Comparison of ENCODE assay signal across 13 mouse cellular contexts in genomic region chr12:111927338-111927737, GRCm38 (mm10). TPM values are rescaled to one million over a fixed set of nuclear protein-coding genes. Genes with fewer than 3 reads are reported as not detected.
DNase-seq lines count a peak whose midpoint lies in the region; ATAC-seq and TF ChIP-seq lines count a peak whose summit lies in the region.
"Had no signal": no experiment of that assay in that cellular context is flagged by ENCODE, and none has a peak within 500 bp of the region (broad histone marks: within the 10 kb centered on the region; RNA-seq: fewer than 3 reads in every experiment).

No protein-coding gene starts in this region.

- WGBS in heart, embryonic 10.5 days, result 71% methylated on average over 1 of the region's 1 CpGs
- WGBS in embryonic facial prominence, embryonic 14.5 days, result 71% methylated on average over 1 of the region's 1 CpGs
- WGBS in lung, embryonic 16.5 days, result 38% methylated on average over 1 of the region's 1 CpGs

- H3K4me2 ChIP-seq in embryonic facial prominence, embryonic 14.5 days (ENCODE audit: low read depth, low read length), result no peak overlapping the region
- no peak overlapping the region for H3K4me2 ChIP-seq in lung, embryonic 16.5 days (ENCODE audit: low read depth, low read length)
- H3K4me2 ChIP-seq: liver, embryonic 15.5 days had no signal

- no peak overlapping the region for H3K4me3 ChIP-seq in heart, embryonic 10.5 days
- H3K4me3 ChIP-seq in MEL (ENCODE audit: control insufficient read depth in 1 of 2, insufficient read depth in 1 of 2, low read depth in 2 of 2, low read length in 2 of 2), result no peak overlapping the region
- no peak overlapping the region for H3K4me3 ChIP-seq in embryonic facial prominence, embryonic 14.5 days (ENCODE audit: low read depth, low read length)
- H3K4me3 ChIP-seq in lung, embryonic 16.5 days (ENCODE audit: low read length), result no peak overlapping the region
- H3K4me3 ChIP-seq: liver, embryonic 15.5 days had no signal

- no peaks in the 10 kb centered on the region for H3K79me2 ChIP-seq in MEL (ENCODE audit: control insufficient read depth, insufficient read depth, low read length, poor library complexity)

- no peak for TF ChIP-seq EP300 in MEL (IDR thresholded peaks at IDR 0.05; ENCODE audit: low read depth in 1 of 2, low read length in 2 of 2)

- no peak for TF ChIP-seq RAD21 in MEL (IDR thresholded peaks at IDR 0.05; ENCODE audit: low read depth, low read length)

- TF ChIP-seq CTCF in MEL (IDR thresholded peaks at IDR 0.05 in 2 of 3, conservative IDR thresholded peaks at IDR 0.05 in 1 of 3; ENCODE audit: control insufficient read depth in 1 of 3, insufficient read depth in 1 of 3, low read depth in 2 of 3, low read length in 3 of 3, poor library complexity in 1 of 3, severe bottlenecking in 1 of 3), result no peak

- H3K4me1 ChIP-seq in heart, embryonic 10.5 days, result peaks cover 32% of the 10 kb centered on the region
- peaks cover 0 to 3% of the 10 kb centered on the region in 2 experiments for H3K4me1 ChIP-seq in MEL (ENCODE audit: control insufficient read depth in 1 of 2, insufficient read depth in 2 of 2, low read length in 2 of 2)
- H3K4me1 ChIP-seq in embryonic facial prominence, embryonic 14.5 days (ENCODE audit: control insufficient read depth, insufficient read depth, low read length), result peaks cover 9% of the 10 kb centered on the region
- H3K4me1 ChIP-seq in lung, embryonic 16.5 days (replicated peaks; ENCODE audit: control insufficient read depth, insufficient read depth, low read length), result peaks cover 17% of the 10 kb centered on the region

- H3K9me3 ChIP-seq in heart, embryonic 10.5 days, result no peaks in the 10 kb centered on the region
- H3K9me3 ChIP-seq in MEL (replicated peaks; ENCODE audit: insufficient read depth, low read length), result no peaks in the 10 kb centered on the region
- no peaks in the 10 kb centered on the region for H3K9me3 ChIP-seq in embryonic facial prominence, embryonic 14.5 days (ENCODE audit: control insufficient read depth, low read length)
- H3K9me3 ChIP-seq in lung, embryonic 16.5 days (ENCODE audit: control insufficient read depth, low read length), result no peaks in the 10 kb centered on the region
- H3K9me3 ChIP-seq: liver, embryonic 15.5 days had no signal

- intact Hi-C loops in heart, postnatal 25 days (cut with DNase I), result no loop called here
- intact Hi-C loops in gastrocnemius, postnatal 14 days (cut with DNase I; ENCODE audit: low total_unique reads), result no loop called here

- ATAC-seq in embryonic facial prominence, embryonic 14.5 days (ENCODE audit: low read depth), result no peak
- ATAC-seq in lung, embryonic 16.5 days (ENCODE audit: low read depth), result peak; percentile 85

- DNase-seq in heart, embryonic 10.5 days (ENCODE audit: low spot score), result no peak
- no peak for DNase-seq in heart, postnatal 25 days (ENCODE audit: low spot score)
- peak; percentile 50 for DNase-seq in MEL (ENCODE audit: low read depth, low spot score)
- peak; percentile 51 for DNase-seq in embryonic facial prominence, embryonic 14.5 days (ENCODE audit: low spot score)
- no peak for DNase-seq in kidney, adult 9 months
- no peak for DNase-seq in gastrocnemius, postnatal 14 days
- no peak for DNase-seq in thymus, postnatal 36 days
- DNase-seq: retina, postnatal 1 day had no signal

- peak overlapping the region; percentile 37; the same call in 1 of the 2 replicates for H3K27ac ChIP-seq in heart, embryonic 10.5 days
- no peak overlapping the region for H3K27ac ChIP-seq in MEL (ENCODE audit: control insufficient read depth, low read depth, low read length)
- H3K27ac ChIP-seq in embryonic facial prominence, embryonic 14.5 days (replicated peaks; ENCODE audit: low read depth, low read length), result no peak overlapping the region
- H3K27ac ChIP-seq in lung, embryonic 16.5 days (ENCODE audit: low read length), result peak overlapping the region; percentile 50
- H3K27ac ChIP-seq: kidney, postnatal 0 days; liver, embryonic 15.5 days had no signal

- no peak for TF ChIP-seq POLR2A in MEL (IDR thresholded peaks at IDR 0.05; ENCODE audit: control insufficient read depth in 1 of 2, insufficient read depth in 1 of 2, low read depth in 1 of 2, low read length in 2 of 2, poor library complexity in 1 of 2)

- no peak overlapping the region for H3K9ac ChIP-seq in MEL (ENCODE audit: control insufficient read depth, low read depth, low read length, poor library complexity, severe bottlenecking)
- H3K9ac ChIP-seq in embryonic facial prominence, embryonic 14.5 days (ENCODE audit: low read depth, low read length), result no peak overlapping the region
- H3K9ac ChIP-seq in lung, embryonic 16.5 days (ENCODE audit: low read length), result no peak overlapping the region
- H3K9ac ChIP-seq: liver, embryonic 15.5 days had no signal

- H3K36me3 ChIP-seq in heart, embryonic 10.5 days, result no peaks in the 10 kb centered on the region
- no peaks in the 10 kb centered on the region; a peak in 1 of 4 replicates for H3K36me3 ChIP-seq in MEL (ENCODE audit: control insufficient read depth in 1 of 2, insufficient read depth in 2 of 2, low read length in 2 of 2)
- no peaks in the 10 kb centered on the region for H3K36me3 ChIP-seq in embryonic facial prominence, embryonic 14.5 days (ENCODE audit: control insufficient read depth, insufficient read depth, low read length)
- no peaks in the 10 kb centered on the region for H3K36me3 ChIP-seq in lung, embryonic 16.5 days (ENCODE audit: control insufficient read depth, insufficient read depth, low read length)
- H3K36me3 ChIP-seq: liver, embryonic 15.5 days had no signal

- H3K27me3 ChIP-seq in heart, embryonic 10.5 days (ENCODE audit: insufficient read depth, poor library complexity, severe bottlenecking), result no peaks in the 10 kb centered on the region
- no peaks in the 10 kb centered on the region for H3K27me3 ChIP-seq in MEL (ENCODE audit: control insufficient read depth in 1 of 2, insufficient read depth in 2 of 2, low read length in 2 of 2)
- no peaks in the 10 kb centered on the region for H3K27me3 ChIP-seq in embryonic facial prominence, embryonic 14.5 days (replicated peaks; ENCODE audit: control insufficient read depth, insufficient read depth, low read length)
- H3K27me3 ChIP-seq in lung, embryonic 16.5 days (ENCODE audit: control insufficient read depth, insufficient read depth, low read depth, low read length), result no peaks in the 10 kb centered on the region
- H3K27me3 ChIP-seq: liver, embryonic 15.5 days had no signal

TF ChIP-seq in MEL, 35 proteins besides CTCF, POLR2A, EP300 and RAD21 (continues in another document):
- TF ChIP-seq MAX (IDR thresholded peaks at IDR 0.05; ENCODE audit: low read length) (no peak), CHD1 (IDR thresholded peaks at IDR 0.05; ENCODE audit: low read depth, low read length) (no peak), MAZ (IDR thresholded peaks at IDR 0.05; ENCODE audit: low read depth, low read length) (no peak), TBP (IDR thresholded peaks at IDR 0.05; ENCODE audit: low read depth, low read length) (no peak), HCFC1 (IDR thresholded peaks at IDR 0.05; ENCODE audit: low read depth, low read length) (no peak), RCOR1 (IDR thresholded peaks at IDR 0.05; ENCODE audit: low read depth, low read length) (no peak), MAFK (IDR thresholded peaks at IDR 0.05; ENCODE audit: borderline replicate concordance, low read depth, low read length) (no peak), MEF2A (IDR thresholded peaks at IDR 0.05; ENCODE audit: extremely low read depth, insufficient replicate concordance, low read depth, low read length, poor library complexity, severe bottlenecking) (no peak)

RNA-seq across cellular contexts. Expression of gene Ppp1r13b, which starts 19.4 kb away (rescaled TPM):
- polyA plus RNA-seq in heart, embryonic 10.5 days (2016; fragmentation: Nextera tagmentation; extraction: Ambion mirVana), result 13.6 and 16.8 TPM in 2 replicates
- total RNA-seq in heart, postnatal 25 days (2021), result 10 to 100 TPM; 17.4 to 19.1 TPM
- total RNA-seq in MEL (2012; rRNA removed), result 1.5 and 2.0 TPM in 2 replicates
- 1 to 10 TPM in 1 of 2 experiments, not detected in 1; 8.7 TPM for polyA plus RNA-seq in MEL (2012; ENCODE audit: insufficient read depth in 1 of 2, insufficient read length in 2 of 2, low read depth in 1 of 2, low replicate concordance in 2 of 2, missing spikeins in 1 of 2)
- 15.3 and 17.2 TPM in 2 replicates for polyA plus RNA-seq in embryonic facial prominence, embryonic 14.5 days (2014; fragmentation: Nextera tagmentation; extraction: Ambion mirVana)
- polyA plus RNA-seq in lung, embryonic 16.5 days (2015; fragmentation: Nextera tagmentation; extraction: Ambion mirVana), result 11.3 and 15.9 TPM in 2 replicates
- total RNA-seq in gastrocnemius, postnatal 14 days (2021), result 1 to 10 TPM; 8.5 to 9.0 TPM

RNA-seq across cellular contexts. Expression of gene Atp5mpl, which starts 39.4 kb away (rescaled TPM):
- 847 and 1,150 TPM in 2 replicates for polyA plus RNA-seq in heart, embryonic 10.5 days (2016; fragmentation: Nextera tagmentation; extraction: Ambion mirVana)
- 1,000 to 10,000 TPM; 1,393 to 1,435 TPM for total RNA-seq in heart, postnatal 25 days (2021)
- total RNA-seq in MEL (2012; rRNA removed), result 461 and 487 TPM in 2 replicates
- 1,000 to 10,000 TPM in 1 of 2 experiments, 100 to 1,000 TPM in 1; 224 to 1,158 TPM for polyA plus RNA-seq in MEL (2012; ENCODE audit: insufficient read depth in 1 of 2, insufficient read length in 2 of 2, low read depth in 1 of 2, low replicate concordance in 2 of 2, missing spikeins in 1 of 2)
- polyA plus RNA-seq in embryonic facial prominence, embryonic 14.5 days (2014; fragmentation: Nextera tagmentation; extraction: Ambion mirVana), result 670 and 799 TPM in 2 replicates
- 621 and 663 TPM in 2 replicates for polyA plus RNA-seq in lung, embryonic 16.5 days (2015; fragmentation: Nextera tagmentation; extraction: Ambion mirVana)
- total RNA-seq in gastrocnemius, postnatal 14 days (2021), result 100 to 1,000 TPM; 816 to 919 TPM

RNA-seq across cellular contexts. Expression of gene Tdrd9, which starts 44.0 kb away (rescaled TPM):
- 0.28 and 0.54 TPM in 2 replicates for polyA plus RNA-seq in heart, embryonic 10.5 days (2016; fragmentation: Nextera tagmentation; extraction: Ambion mirVana)
- under 1 TPM; 0.08 to 0.13 TPM for total RNA-seq in heart, postnatal 25 days (2021)
- 24.5 and 46.5 TPM in 2 replicates for total RNA-seq in MEL (2012; rRNA removed)
- 10 to 100 TPM in 1 of 2 experiments, not detected in 1; 28.9 TPM for polyA plus RNA-seq in MEL (2012; ENCODE audit: insufficient read depth in 1 of 2, insufficient read length in 2 of 2, low read depth in 1 of 2, low replicate concordance in 2 of 2, missing spikeins in 1 of 2)
- 0.21 and 0.34 TPM in 2 replicates for polyA plus RNA-seq in embryonic facial prominence, embryonic 14.5 days (2014; fragmentation: Nextera tagmentation; extraction: Ambion mirVana)
- 0.18 and 0.23 TPM in 2 replicates for polyA plus RNA-seq in lung, embryonic 16.5 days (2015; fragmentation: Nextera tagmentation; extraction: Ambion mirVana)
- total RNA-seq in gastrocnemius, postnatal 14 days (2021), result under 1 TPM; 0.31 to 0.38 TPM
- total RNA-seq: CH12.LX had no signal

RNA-seq across cellular contexts. Expression of gene Rd3l, which starts 53.8 kb away (rescaled TPM):
- polyA plus RNA-seq in heart, embryonic 10.5 days (2016; fragmentation: Nextera tagmentation; extraction: Ambion mirVana), result 0.26 and 0.42 TPM in 2 replicates
- total RNA-seq in heart, postnatal 25 days (2021), result under 1 TPM in 1 of 2 experiments, not detected in 1; 0.84 TPM
- total RNA-seq in MEL (2012; rRNA removed), result 0.08 TPM in 1 of 2 replicates, not detected in the other
- polyA plus RNA-seq in MEL (2012; ENCODE audit: insufficient read depth in 1 of 2, insufficient read length in 2 of 2, low read depth in 1 of 2, low replicate concordance in 2 of 2, missing spikeins in 1 of 2), result not detected
- not detected in 2 replicates for polyA plus RNA-seq in embryonic facial prominence, embryonic 14.5 days (2014; fragmentation: Nextera tagmentation; extraction: Ambion mirVana)
- polyA plus RNA-seq in lung, embryonic 16.5 days (2015; fragmentation: Nextera tagmentation; extraction: Ambion mirVana), result not detected in 2 replicates
- not detected for total RNA-seq in gastrocnemius, postnatal 14 days (2021)
- total RNA-seq: CH12.LX had no signal
- polyA plus RNA-seq: kidney, postnatal 0 days; liver, embryonic 15.5 days; testis, adult 2 months had no signal

Comparison
In these comparisons a context has a peak if more than half of its experiments do, and no peak if none do; other contexts are left out.
1. DNase-seq: peak in MEL (single experiment) and embryonic facial prominence, embryonic 14.5 days (single experiment); none in heart, embryonic 10.5 days (single experiment), heart, postnatal 25 days (single experiment), kidney, adult 9 months (single experiment), gastrocnemius, postnatal 14 days (single experiment) and thymus, postnatal 36 days (0 of 2).
2. H3K27ac ChIP-seq: peak in heart, embryonic 10.5 days (single experiment) and lung, embryonic 16.5 days (single experiment); none in MEL (single experiment) and embryonic facial prominence, embryonic 14.5 days (single experiment).